Mouse (Mus musculus): ENCODE measurements around the gene Myl9.

Gene Myl9

DNA sequence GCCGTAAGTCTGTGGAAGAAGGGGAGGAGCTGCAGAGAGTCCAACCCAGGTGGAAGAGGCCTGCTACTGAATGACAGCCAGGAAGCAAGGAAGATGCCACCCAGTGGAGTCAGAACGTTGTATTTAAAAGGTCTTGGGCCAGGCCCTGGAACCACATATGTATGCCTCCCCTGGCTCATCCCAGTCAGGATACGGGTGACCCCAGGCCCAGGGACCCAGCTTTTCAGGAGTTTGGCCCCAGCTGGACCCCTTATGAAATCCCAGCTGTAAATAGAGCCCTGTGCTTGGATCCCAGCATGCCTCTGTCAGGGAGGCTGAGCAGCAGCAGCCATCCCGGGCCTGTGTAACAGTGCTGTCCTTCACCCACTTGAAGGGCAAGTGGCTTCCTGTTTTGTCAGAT lies 10.5 kb upstream of the Myl9 start:
- DNase-seq: no peak

DNA sequence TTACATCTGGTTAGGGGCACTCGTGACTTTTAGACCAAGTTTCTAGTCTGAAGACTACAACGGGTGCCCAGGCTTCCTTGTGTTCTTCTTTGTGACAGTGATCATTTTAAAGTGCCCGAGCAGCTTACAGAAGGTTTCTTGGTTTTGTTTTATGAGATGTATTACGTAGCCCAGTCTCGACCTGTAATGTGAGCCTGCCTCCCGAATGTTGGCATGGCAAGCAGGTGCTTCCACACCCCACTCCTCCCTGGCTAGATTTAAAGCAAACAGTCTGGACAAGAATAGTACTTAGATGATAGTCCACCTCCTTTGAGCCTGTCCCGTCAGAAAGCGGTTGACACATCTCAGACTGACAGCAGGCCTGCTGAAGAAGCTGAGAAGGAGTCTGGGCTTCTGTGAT lies 9.6 kb upstream of the Myl9 start:
- DNase-seq: no peak

DNA sequence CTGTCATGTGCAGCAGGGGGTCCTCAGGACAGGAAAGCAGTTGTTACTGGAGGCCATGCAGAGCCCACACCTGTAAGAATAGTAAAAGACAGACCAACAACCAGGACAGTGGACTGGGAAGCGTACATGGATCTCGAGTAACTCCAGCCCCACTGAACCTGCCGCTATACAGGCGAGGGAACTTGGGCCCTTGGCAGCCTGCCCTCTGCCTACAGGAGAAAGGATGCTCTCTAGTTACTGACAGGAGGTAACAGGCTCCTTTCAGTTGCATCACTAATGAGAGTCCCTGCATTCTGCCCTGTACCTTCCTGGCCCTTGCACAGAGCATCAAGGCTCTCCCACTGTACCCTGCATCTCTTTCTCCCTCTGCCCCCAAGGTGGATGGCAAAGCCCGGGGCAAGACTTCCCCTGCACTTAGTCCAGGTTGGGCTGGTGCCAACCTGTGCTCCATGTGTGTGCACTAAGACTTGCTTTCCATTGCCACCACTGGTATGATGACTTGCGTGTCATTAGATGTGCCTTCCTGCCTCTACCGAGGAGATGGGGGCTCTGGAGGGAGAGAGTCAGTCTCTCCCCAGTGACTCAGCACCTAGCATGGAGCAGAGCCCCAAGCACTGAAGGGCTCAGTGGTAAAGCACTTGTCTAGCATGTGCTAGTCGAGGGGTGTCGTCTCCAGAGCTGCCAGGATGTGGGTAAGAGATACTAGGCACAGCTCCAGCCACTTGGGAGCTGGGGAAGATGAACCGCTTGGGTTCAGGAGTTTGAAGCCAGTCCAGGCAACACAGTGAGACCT lies 8.8 kb upstream of the Myl9 start:
- no peak for DNase-seq

DNA sequence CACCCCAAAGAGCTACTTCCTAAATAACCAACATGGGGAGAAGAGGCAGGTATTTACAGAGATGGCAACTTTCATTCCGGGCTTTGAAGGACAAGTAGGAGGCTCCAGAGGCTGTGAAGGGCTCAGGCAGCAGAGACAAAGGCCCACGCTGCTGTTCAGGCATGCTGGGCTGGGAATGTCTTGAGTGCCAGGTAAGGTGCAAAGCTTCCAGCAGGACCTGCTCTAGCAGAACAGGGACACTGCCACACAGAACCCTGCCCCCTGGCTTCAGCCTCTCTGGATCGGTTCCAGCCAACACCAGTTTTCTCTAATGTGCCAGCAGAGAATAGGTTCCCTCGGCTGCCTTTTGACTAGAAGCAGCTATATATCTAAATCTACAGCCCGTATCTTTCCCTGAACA lies 8.1 kb upstream of the Myl9 start:
- no peak for DNase-seq

DNA sequence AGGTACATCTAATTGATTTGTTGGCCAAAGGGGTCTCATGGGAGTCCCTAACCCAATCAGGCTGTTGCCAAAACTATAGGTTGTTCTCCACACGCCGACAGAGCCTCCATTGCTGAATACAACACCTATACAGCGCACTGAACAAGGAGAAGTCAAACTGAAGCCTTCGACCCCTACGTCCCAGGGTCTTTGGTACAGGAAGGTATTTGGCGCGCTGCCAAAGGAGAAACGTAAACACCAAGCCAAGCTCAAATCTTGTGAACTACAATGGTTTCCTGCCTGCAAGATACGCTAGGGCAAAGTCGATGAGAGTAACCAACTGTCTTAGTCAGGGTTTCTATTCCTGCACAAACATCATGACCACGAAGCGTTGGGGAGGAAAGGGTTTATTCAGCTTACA lies 5.9 kb upstream of the Myl9 start:
- DNase-seq: no peak

DNA sequence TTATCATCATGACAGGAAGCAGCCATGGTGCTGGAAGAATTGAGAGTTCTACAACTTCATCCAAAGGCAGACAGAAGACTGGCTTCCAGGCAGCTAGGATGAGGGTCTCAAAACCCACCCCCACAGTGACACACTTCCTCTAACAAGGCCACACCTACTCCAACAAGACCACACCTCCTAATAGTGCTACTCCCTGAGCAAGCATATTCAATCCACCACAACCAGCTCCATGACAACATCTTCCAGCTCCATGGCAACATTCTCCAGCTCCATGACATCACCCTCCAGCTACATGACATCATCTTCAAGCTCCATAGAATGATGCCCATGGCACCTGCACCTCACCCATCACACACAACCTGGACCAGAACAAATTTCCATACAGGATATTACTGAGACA lies 1.8 kb upstream of the Myl9 start:
- no peak for DNase-seq

DNA sequence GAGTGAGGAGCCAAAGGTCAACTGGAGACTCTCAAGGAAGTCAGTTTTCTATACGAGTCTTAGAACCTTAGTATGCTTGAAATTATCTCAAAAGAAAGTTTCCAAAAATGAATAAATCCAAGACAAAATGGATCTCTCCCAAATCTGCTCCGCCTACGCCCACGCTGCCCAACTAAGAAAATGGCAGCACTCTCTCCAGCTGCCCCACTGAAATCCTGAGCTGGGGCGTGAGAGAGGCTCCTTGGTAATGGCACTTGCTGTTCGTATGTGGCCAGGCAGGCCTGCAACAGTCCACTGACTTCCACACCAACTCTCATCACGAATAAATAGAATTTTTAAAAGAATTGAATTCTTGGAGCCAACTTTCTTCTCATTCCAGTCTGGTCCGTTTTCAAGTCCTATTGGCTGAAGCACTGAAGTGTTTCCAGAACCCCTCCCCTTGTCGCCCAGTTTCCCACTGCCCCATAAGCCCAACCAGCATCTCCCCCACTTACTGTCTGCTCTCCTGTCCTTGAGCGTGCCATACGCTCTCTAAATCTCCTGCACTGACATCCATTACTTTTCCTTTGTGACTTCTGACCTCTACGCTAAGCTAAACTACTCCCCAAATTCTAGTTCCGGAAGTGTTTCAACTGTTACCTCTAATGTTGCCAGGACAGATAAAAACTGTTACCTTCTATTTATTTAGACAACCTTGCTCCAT lies 1.0 kb upstream of the Myl9 start:
- DNase-seq: no peak

DNA sequence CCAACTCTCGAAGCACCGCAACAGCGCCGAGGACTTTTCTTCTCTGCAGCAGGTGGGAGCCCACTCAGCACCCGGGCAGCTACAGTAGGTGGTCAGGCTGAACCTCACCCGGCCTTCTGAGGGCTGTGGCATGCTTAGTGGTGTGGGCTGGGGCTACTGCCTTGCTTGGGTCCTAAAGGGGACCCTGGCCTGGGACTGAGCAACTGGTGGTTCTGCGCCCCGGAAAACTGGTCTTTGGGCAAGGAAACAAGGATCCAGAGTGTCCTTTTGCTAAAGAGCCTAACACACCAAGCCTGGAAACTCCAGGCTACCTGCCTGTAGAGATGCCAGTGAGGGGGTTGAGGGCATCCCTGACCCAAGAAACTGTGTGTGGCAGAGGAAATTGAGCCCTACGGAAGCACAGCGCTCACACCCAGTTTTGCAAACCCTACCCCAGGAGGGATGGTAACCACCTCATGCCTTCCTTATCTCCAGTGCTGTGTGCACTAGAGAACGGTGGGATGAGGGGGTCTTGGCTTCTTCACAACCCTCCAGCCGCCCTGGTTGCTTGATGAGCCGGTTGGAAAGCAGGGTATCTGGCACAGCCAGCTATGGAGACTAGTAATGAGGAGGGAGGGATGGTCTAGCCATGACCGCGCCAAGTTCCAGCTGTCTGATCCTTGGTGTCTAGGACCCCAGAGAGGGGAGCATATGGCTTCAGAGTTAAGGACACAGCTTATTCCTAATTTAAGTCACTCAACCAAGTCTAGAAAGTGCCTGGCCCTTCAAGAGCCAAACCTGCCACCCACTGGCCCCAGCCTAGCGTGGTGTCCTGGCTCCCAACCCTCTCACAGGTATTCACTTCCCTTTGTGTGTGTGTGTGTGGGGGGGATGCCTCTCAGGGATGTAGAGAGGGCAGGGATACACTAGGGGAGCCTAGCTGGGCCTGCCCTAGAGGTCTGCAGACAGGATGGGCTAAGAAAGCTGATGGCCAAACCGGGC lies 525 bp downstream of the Myl9 start:
- no peak for DNase-seq

DNA sequence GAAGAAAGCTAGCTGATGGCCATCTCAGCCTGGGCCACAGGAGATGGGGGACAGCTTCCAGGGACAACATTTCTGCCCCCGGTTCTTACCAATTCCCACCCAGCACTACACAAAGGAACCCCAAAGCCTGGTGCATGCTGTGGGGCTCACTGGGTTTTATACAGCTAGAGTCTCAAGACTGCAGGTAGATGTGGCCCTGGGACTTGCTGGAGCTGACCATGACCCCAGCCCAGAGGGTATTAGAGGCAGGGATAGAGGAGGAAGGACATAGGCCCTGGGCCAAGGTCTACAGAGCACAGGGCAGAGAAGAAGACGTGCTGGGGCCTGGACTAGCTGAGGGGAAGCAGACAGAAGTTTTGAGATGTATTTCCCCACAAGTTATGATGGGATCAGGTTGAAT lies 1.7 kb downstream of the Myl9 start:
- DNase-seq: no peak

DNA sequence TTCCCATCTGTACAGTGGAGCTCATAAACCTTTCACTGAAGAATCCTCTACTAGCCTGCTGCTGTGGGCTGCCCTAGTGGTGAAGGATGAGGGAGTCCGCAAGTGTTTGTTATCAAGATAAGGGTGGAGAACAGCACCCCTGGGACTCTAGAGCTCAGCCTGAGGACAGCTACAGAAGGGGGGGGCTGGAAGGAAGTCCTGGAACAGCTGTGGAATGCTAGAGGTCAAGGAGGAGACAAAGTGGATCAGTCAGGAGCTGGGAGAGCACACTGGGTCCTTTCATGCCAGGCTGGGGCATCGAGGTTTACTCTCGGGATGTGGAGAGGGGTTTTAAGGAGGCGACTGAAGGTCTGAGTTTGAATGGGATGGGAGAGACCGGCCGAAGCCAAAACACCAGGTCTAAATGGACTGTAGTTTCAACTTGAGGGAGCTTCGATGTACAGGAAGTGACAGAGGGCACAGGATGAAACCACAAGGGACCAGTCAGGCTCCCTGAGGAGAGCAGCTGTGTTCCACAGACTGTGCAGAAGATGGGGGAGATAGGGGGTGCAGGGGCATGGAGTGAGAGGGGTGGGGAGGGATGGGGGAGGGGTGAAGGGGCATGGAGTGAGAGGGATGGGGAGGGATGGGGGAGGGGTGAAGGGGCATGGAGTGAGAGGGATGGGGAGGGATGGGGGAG lies 2.2 kb downstream of the Myl9 start:
- peak; percentile 30 for DNase-seq

DNA sequence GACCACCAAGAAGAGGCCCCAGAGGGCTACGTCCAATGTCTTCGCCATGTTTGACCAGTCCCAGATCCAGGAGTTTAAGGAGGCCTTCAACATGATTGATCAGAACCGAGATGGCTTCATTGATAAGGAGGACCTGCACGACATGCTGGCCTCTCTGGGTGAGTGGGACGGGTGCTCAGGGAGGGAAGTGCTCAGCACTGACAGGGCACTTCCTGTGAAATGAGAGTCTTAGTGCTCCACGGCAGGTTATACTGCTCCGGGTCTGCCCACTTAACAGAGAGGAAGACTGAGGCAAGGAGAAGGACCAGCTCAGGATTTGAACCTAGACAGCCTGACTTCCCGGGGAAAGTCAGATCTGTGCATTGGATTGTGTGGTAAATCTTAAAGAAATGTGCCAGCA lies 3.4 kb downstream of the Myl9 start:
- DNase-seq: no peak

DNA sequence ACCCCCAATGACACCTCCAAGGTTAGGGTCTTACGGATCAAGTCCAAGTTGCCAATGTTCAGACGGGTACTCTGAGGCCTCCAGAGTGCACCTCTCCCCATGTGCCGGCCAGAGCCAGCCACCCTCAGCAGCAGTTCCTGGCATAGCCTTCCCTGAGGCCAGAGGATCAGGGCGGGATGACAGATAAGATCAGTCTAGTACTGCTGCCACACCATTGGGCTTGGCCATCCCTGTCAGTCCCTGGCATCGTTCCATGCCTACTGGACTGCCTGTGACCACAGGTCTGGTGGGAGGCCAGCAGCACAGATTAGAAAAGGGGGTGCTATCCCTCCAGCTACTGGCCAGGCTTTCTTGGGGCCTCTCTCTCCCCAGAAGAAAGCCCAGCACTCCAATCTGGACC lies 3.8 kb downstream of the Myl9 start:
- DNase-seq: peak; percentile 45

DNA sequence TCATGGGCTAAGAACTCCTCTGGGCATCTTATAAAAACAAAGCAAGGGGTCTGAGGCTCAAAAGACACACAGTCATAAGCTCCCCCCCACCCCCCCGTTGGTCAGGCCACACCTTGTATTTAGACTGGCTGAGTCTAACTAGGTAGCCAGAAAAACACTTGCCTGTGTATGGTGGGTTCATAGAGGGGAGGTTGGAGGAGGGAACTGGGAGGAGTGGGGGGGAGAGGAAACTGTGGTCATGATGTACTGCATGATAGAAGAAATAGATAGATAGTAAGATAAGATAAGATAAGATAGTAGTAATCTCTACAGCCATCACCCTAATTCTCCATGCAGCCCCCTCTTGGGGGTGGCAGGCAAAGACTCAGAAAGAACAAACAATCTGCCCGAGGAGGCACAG lies 4.3 kb downstream of the Myl9 start:
- no peak for DNase-seq

DNA sequence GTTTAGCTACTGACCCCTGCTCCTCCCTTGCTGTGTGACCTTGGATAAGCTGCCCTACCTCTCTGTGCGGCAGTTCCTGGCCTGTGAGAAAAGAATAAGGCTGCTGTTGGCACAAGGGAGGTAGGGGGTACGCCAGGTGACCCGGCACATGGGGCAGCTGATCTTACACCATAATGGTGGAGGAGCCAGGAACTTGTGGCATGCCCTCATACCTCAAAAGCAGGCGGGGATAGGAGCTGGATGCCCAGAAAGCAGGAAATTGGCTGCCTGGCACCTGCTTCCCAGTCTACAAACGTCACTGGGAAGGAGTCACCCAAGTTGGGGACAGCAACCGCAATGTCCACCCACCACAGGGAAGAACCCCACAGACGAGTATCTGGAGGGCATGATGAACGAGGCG lies 4.9 kb downstream of the Myl9 start:
- DNase-seq: no peak

DNA sequence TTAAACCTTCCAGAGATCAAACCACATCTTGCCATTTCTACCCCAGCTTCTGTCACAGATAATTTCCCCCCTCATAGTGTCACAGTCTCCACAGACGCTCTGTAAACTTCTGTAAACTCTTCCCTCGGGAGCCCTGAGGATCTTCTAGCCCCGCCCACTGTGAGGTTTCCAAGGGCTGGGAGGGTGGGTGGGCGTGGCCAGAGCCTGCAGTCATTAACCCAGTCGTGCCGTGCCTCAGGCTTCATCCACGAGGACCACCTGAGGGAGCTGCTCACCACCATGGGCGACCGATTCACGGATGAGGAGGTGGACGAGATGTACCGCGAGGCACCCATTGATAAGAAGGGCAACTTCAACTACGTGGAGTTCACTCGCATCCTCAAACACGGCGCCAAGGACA lies 5.5 kb downstream of the Myl9 start:
- DNase-seq: no peak

DNA sequence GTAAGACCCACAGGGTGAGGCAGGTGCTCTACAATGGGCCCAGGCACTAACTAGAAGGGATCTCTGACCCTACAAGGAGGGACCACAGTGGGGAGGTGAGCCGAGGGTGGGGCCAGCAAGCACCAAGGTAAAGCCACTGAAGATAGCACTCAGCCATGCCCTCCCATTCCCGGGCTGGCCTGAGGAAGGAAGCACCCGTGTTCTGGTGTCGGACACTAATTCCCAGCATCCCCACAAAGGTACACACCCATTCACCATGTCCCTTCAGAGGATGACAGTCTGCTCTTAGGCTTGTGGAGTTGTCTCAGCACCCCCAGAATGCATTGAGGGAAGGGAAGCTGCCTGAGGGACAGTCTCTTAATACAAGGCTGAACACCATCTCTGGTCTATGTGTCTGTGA lies 6.1 kb downstream of the Myl9 start:
- no peak for DNase-seq

DNA sequence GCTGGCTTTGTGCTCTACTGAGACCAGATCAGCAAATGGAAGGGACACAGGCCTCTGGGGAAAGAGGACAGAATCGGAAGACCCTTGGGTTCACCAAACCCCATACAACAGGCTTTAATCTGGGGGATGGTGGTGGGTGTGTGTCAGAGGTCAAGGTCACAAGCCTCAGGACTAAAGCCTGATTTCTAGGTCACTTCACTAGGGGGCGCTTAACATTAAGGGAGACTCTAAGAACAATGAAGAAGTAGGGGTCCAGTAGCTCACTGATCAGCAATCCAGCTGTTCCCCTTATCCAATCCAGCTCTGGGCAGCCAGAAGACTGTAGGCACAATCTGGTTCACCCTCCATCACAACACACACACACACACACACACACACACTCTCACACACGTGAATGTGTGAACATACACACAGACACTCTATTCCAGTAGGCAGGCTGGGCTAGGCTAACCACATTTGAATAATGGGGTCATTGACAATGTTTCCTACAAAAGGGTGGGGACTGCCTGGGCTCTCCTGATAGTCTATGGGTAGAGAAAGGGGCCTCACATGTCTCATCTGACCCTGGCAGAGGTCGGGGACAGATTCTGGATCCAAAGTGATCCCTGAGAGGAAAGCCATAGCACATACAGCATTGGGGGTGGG lies 6.7 kb downstream of the Myl9 start:
- DNase-seq: no peak

DNA sequence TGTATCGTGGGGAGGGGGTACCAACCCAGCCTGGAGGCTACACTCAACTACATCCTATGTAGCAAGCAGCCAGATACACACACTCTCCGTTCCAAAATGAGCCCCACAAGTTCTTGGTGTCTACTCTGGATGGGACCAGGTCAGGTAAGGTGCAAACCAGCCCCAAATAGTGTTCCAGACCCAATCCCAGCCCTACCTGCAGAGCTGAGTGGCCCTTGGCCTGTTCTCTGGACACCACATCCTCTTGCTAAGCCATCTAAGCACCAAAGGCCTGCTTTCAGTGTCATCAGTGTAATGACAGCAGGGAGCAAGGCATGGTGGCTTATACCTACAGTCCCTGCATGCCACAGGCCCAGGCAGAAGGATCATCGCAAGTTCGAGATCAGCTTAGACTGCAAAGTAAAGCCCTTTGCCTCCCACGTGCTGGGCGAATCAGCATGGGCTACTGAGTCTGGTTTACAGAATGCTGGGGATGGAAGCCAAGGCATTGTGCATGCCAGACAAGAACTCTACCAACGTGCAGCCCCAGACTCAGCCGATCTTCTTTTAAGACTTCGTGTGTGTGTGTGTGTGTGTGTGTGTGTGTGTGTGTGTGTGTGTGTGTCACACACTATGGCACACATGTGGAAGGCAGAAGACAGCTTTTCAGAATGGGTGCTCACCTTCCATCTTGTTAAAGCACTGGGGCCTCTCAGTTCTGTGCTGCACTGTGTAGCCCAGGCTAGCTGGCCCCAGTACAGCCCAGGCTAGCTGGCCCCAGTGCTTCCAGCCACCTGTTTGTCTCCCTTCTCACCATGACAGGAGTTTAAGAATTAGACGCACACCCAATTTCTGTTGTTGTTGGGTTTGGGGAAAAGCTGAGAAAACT lies 7.5 kb downstream of the Myl9 start:
- no peak for DNase-seq

DNA sequence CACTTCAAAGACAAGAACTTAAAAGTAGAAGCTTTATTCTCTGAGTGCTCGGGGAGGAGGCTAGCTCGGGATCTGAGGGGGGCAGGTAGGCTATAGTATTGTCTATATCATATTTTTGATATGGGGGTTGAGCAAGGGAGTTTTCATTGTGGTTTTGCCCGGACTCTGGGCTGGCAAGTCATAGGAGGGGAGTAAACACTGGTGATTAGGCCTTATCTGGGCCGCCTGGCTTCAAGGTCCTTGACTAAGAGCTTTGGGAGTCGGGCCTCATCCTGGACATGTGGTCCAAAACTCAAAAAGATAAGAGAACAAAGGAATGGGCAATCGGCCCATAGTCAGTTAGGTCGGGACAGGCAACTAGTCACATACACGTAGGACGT lies 8.1 kb downstream of the Myl9 start:
- DNase-seq: no peak

DNA sequence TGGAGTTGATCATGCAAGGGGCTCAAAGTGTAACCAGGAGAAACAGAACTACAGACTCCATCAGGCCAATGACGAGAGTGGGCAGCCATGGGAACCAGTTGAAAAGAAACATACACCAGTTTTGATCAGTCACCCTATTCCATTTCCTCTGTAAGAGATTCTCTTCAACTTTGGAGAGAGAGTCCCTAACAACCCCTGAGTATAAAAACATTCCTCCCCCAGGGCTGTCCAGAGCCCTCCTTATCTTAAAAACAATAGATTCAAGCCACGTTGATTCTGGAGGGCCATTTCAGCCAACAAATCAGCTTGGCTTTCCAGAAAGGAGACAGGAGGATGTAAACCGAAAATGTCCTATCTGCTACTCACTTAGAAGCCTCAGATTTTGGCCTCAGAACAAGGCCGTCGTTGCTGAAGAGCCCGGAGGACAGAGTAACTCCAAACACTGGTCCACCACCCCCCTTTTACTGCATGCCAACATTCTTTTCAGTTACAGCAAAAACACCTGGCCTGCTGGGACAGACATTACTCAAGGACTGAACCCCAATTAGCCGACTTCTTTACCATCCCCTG lies 8.9 kb downstream of the Myl9 start:
- no peak for DNase-seq

DNA sequence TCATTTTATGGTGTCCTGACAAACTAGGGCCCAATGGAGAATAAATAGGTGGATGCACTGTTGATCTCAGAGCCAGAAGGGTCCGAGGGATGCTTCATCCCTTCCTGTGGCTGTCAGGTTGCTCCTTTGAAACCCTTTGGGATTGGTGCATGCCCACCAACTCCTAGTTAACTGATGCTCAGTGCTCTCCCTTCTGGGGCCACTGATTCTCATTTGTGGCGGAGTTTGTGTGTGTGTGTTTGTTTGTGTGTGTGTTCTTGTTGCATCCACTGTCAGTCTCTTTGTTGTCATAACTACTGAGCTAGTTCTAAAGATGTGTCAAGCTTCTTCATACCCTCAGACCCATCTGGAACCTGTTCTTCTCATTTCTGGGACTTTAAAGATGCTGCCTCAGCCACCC lies 9.7 kb downstream of the Myl9 start:
- no peak for DNase-seq
